Mouse (Mus musculus) natural killer cell, adult 2 months (primary cell): ENCODE data around the gene Nr1i2.
A peak's percentile ranks its signal among the peaks of the same experiment; 100 is the strongest.
"Not testable (repeated sequence)": the region's sequence is repeated elsewhere in the genome, so short reads cannot be mapped to it uniquely, and the experiment has no call there.

ENCODE experiments used
- DNase-seq, 2 experiments: peaks; one replicate each; pipeline ENCODE4 v3.0.0; 2022; ENCODE audit warnings: low spot score in 2 of 2

Gene Nr1i2

DNA sequence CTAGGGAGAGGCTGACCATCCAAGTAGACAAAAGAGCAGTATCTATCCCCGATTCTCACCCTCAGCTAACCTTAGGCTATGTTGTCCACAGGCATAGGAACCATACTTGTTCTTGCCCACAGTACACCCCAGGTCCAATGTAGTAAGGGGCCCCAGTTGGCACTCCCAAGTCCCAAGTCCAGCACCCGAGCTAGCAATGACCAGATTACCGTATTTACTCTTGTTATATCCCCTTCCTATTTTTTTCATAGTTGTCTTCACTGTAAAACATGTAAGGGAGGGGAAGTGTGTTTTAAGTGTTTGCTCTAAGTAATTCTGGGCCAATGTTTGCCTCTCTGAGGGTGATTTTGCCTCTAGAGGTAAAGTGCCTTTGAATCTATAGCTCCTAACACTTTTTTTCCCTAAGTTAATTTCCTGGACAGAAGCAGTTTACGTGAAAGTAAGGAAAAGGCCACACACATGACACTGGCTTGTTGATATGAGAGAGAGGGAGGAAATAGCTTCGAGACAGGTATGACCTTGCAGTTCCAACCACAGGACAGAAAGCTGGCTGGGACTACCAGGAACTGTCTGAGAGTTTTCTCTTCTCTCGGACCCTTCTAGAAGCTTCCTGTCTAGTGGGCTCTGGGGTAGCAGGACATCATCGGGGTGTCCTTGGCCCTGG lies at the start of gene Nr1i2:
Gene Nr1i2 (minus strand): TSS at position 140 of the 664 bp plus-strand sequence.
- no peak for DNase-seq

DNA sequence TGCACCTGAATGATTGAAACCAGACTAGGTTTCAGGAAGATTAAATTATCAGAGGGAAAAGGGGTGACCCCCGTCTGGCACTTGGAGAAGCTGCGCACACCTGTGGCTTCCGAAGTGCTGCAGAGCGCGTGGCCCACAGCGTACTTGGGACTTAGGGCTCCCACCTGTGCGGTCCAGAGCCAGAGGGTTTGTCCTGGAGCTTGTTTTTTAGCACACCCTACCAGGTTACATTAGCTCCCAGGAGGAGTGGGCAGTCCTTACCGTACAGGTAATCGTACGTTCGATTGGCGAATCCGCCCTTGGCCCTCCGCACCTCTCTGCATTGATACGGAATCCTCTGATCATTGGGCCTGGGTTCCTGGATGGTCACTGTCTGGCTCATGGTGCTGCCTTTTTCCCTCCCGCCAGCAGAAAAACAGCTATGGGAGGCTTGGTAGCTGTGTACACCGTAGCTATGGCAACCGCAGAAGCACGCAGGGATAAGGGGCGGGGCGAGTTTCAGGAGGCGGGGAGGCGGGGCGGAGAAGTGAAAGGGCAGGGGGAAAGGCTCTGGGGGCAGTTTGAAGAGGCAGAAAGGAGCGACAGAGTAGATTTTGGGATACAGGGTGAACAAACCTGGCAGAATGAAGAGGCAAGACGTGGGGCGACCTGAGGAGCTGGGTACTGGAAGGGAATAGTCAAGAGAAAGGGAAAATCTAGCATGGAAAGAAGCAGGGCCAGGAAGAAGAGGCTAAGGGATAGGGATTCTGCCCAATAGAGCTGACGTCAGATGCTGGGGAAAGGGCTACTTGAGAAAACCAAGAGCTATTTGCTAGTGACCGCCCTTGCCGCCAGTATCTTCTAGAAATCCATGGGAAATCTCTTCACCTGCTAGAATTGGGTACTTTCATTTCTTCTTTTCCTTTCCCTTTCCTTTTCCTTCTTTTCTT lies 47.0 kb upstream of the Nr1i2 start, which contains the start of gene Maats1:
Gene Maats1 (minus strand): TSS at position 748 of the 929 bp plus-strand sequence.
- peak; percentile 29 to 32 for DNase-seq

DNA sequence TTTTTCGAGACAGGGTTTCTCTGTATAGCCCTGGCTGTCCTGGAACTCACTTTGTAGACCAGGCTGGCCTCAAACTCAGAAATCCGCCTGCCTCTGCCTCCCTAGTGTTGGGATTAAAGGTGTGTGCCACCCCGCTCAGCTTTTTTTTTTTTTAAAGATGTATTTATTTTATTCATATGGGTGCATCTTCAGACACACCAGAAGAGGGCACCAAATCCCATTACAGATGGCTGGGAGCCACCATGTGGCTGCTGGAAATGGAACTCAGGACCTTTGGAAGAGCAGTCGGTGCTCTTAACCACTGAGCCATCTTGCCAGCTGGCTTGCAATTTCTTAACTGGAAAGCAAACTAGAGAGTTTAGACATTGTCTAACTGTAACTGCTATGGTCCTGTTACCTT lies 43.5 kb upstream of the Nr1i2 start:
- DNase-seq = not testable (repeated sequence)

DNA sequence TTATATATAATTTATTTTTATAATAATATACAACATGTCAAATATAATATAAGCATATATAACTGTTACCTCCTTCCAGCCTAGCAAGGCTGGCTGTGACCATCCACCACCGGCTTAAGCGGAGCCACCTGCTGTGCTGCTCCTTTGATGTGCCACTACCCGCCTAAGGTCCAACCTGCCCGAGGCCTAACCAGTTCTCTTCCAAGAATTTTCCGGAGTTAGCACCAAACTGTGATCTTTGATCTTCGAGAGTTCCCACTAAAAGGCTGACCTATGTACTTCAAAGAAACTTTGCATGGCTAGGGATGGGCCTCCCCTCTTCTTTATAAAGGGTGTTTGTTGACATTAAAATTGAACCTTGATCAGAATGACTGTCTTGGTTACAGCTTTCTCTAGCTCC lies 39.8 kb upstream of the Nr1i2 start:
- no peak for DNase-seq

DNA sequence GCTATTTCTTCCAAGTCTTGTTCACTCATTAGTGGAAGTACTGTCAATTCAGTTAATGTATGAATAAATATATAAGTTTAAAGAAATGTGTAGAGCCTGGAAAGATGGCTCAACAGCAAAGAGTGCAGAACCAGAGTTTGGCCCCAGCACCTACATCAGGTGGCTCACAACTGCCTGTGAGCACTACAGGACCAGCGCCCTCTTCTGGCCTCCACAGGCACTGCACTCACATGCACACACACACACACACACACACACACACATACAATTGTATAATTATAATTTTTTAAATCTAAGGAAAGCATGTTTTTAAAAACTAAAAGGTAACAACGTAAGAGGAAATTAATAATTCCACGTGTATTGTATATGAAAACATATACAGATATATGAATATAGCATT lies 34.7 kb upstream of the Nr1i2 start:
- DNase-seq = no peak

DNA sequence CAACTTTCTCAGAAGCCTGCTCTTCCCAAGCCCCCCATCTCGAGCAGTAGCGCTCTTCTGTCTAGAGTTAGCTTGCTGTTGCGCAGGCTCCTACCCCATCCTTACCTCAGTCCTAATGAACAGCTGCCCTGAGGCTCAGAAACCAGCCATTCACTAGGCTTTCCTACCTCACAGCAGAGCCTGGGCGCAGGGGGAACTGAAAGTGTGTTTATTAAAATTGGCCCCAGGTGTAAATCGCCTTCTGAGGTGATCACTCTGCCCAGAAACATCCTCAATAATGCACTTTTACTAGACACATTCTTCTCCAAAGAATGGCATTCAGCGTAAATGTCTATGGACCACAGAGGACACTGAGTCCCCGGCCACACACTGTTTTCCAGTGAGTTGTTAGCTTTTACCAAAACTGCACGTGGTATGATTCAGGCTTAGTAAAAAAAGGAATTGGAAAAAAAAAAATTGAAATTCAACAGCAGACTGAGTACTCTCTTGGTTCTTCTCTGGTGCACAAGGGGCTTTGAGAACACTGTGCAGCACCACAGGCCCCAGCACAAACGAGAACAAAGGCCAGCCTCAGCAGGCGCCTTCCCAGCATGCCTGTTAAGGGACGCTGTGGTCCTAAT lies 32.3 kb upstream of the Nr1i2 start:
- no peak for DNase-seq

DNA sequence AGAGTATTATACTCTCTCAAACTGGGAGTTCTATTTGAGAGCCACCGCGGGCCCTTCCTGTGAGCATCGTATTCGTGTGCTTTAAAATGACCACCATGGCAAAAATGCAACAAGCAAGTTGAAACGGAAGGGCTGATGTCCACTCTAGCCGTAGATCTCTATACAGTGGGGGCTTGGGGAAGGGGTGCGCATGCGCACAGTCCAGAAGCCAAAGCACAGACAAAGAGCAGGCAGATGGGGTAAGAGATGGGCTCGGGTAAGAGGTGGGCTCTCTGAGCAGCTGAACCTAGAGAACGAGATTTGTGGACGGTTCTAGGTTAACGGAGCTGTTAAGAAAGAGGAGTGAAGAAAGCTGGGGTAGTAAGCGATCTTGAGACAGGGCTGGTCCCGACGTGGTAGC lies 29.7 kb upstream of the Nr1i2 start:
- no peak for DNase-seq

DNA sequence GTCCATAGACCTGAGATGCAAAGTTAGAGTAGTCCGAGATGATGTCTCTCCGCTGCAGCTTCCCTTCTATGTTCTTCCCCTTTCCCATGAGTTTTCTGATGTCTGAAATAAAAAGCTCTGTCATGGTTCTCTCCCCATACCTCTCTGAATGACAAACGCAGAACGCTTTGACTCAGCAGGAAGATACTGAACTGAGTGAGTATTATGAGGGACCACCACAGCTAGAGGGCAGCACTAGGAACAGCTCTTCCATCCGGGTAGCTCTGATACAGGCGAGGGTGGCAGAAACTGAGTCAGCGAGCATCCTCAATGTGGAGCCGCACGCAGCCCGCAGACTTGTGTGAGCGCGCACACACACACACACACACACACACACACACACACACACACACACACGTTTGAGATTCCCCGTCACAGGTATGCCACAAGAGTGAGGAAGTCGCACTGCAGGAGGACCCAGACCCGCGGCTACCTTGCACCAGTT lies 26.9 kb upstream of the Nr1i2 start:
- peak in 1 of 2 experiments; percentile 39 for DNase-seq

DNA sequence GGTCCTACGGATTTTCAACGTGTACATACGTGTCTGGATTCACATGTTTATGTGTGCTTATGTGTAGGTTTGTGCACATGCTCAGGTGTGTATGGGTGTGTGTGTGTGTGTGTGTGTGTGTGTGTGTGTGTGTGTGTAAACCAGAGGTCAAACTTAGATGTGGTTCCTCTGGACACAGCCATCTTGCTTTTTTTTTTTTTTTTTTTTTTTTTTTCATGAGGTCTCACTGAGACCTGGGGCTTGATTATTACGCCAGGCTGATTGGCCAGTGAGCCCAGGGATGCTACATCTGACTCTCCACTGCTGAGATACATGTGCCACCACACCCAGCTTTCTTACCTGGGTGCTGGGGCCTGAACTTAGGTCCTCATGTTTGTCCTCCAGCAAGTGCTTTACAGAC lies 24.5 kb upstream of the Nr1i2 start:
- DNase-seq = no peak

DNA sequence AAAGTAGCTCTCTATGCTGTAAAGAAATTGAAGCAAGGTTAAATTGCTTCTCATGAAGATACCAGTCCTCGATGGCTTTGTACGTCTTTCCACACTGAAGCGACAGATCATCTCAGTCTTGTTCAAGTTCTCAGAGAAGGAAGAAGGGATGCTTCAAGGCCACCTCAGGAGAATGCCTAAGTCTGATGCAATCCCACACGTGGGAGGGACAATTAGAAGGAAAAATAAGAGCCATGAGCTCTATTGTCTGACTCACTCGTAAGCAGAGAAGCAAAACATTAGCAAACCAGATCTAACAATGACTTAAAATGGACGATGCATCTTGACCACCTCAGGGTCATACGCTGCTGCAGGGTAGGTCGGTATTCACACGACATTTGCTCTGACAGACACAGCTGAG lies 23.9 kb upstream of the Nr1i2 start:
- DNase-seq = no peak

DNA sequence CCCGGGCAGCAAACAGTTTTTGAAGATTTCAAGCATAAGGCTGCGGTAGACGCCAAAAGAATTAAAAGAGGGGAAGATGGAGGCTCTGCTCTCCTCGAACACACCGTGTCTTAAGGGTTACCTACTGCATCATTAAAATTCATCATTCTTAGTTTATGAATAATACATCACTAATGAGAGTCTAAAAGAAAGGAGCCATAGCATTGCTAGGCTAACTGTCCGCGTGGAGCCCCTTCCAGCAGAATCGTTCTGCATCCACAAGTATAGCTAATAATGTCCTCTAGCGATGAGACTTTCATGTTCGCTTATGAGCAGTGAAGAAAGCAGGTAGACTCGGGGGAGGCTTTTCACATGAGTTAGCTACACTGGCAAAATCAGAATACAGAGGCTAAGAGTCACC lies 13.6 kb upstream of the Nr1i2 start:
- DNase-seq = no peak

DNA sequence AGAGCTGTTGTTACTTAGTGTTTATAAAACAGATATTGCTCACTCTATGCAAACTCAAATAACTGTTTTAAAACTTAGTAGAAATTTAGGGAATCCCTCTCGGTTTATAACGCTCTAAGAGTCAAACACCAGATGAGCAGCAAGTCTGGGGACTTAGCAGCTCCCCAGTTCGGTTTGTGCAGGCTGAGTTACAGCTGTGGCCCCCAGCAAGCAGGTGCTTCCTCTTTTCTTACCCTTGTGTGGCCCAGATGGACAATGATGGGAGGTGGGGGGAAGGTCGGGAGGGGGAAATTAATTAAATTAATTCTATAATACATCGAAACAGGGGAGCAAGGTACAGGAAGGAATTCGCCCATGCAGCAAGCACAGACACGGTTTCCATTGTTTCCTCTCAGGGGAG lies 13.0 kb upstream of the Nr1i2 start:
- no peak for DNase-seq

DNA sequence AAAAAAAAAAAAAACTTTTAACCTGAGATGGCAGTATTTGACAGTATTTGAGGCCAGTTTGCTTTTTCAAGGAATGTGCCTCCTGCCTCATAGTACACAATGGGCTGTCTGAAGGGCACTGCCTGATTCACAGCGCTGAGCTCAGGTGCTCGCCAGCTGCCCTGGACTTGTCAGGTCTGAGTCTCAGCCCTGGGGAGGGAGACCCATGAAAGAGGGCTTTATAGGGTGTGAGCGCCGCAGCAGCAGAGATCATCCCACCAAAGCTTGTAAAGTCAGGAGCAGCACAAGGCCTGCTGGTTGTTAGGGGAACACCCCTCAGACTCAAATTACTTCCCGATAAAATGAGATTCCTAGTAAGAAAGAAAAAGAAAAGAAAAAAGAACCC lies 12.6 kb upstream of the Nr1i2 start:
- DNase-seq = no peak

DNA sequence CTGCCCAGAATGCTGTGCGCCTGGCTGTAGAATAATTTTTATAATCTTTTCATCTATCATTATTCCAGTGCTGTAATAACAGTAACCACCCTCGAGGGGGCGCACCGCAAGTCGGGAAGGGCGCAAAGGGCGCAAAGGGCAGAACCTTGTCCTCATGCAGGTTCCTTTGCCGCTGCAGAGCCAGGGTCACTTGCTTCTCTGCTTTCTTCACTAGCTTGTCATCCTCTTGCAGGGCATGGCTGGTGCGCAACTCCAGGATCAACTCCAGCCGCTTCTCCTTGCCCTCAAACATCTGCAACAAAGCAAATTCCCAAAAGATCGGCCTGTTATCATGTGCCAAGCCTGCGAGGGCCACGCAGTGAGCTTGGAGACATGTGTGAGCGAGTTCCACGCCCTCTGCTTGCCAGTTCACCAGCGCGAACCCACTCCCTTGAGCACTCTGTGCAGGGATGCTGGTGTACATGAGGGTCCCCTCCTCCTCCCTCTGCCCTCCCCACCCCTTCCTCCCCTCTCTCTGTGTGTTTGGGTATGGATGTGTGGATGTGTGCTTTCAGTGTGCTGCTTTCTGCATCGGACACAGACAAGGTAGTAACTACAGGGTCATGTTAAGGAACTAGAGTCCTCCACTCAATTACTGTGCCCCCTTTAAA lies 12.1 kb upstream of the Nr1i2 start:
- peak in 1 of 2 experiments; percentile 7 for DNase-seq

DNA sequence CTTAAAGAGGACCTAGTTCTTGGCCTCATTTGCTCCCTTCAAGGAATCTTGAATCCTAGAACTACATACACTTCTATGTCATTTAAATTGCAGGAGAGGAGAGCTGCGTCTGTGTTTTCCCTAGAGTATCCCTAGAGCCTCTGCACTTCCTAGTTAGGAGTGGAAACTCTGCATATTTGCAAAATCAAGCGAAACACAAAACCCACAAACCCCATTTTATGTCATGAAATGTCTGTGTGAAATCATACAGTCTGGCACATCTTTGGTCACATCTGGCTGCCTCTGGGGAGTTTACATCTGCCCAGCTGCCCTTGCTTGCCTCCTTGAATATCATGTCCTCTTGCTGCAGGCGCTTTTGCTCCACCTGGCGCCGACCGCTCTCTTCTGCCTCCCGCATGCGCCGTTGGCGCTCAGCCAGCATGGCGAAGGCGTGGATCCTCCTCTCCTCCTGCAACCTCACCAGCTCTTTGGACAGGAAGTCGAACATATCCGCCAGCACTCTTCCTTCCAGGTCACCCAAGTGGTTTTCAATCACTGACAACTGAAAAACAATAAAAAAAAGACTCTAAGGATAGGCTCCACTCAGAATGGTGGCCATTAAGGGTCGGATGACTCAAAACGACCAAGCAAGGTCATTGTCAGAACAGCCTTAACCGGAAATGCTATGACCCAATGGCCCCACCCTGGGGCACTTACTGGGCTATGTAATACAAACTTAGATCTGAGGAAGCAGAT lies 10.0 kb upstream of the Nr1i2 start:
- DNase-seq = no peak

DNA sequence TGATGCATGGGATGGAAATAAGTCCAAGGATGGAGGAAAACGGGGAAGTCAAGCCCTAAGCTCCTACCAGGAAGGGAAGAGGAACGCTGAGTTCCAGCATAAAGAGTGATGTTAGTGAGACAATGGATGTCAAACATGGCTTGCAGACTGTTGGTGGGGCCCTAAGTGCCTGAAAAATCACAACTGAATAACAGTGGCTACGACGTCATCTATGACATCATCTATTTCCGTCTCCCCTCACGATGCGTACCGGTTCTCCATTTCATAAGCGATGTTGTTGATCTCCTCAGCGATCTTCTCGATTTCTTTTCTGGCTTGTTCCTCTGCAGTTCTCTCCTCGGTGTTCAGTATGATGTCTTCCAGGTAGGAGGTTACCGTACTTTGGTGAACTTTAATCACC lies 7.7 kb upstream of the Nr1i2 start:
- no peak for DNase-seq

DNA sequence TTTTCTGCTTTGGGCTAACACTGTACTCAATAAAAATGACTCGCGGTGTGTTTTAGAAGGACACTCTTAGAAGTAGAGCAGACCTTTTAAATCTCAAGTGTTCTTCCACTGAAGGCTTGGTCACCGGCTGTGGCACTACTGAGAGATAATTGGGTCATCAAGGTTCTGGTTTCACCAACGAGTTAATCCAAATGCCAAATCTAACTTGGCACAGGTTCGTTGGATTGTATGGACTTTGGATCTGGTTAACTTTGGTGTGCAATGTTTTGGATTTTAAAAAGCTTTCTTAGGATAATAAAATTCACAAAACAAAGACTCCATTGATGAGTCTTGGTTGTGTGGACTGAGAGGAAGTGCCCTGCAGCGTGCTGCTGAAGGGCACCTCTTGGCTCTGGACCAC lies 3.8 kb upstream of the Nr1i2 start:
- DNase-seq = no peak

DNA sequence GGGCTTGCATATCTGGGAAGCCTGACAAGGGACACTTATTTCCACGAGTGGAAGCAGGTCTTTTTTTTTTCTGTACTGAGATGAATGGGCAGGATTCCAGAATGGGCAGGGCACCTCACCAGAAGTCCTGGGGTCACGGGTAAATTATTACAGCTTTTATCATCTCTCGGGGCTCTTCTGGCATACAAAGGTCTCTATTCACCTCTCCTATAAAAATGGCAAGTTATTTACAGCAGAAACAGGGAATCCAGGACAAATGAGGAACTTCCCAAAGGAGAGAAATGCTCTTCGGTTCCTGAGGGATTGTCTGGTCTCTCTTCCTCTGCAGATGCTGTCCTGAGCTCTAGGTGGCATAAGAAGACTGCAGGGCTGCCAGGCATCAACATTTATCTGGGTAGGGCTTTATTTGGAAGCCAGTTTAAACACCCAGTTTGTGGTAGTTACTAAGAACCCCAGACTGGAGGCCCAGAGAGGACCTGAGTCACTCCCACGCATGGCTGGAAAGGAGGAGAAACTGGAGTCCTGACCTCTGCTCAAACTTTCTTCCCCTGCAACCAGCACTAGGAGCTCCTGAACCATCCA lies 816 bp upstream of the Nr1i2 start:
- no peak for DNase-seq

DNA sequence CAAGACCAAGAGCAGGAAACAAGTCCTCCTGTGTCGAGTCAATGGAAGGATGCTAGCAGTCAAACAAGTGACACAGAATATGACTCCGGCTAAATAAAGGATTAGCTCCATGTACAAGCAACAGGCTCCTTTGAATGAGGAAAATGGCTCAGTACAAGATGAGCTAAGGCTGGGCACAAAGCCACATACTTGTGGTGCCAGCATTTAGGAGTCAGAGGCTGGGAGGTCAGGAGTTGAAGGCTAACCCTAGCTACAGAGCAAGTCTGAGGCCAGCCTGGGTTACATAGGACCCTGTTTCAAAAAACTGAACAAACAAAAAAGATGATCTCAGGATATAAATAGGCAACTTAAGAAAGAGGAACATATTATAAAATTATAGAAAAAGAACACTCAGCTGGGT lies 4.5 kb downstream of the Nr1i2 start:
- DNase-seq = no peak

DNA sequence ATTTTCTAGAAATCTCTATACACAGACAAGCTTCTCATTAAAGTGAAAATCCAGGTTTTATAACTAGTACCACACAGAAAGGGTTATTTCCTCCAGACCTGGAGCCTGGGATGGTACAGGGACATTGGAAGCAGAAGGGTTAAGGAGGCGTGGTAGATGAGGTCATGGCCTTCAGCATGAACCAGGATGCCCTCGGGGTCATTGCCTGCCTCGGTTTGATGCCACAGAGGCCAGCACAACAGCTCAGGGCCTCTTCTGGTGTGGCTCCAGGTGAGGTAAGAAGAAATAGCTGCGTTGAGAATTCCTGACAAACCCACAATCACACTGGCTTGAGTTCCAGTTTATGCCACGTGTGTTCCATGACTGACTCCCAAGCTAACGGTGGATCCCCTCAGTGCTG lies 5.8 kb downstream of the Nr1i2 start:
- DNase-seq = no peak

DNA sequence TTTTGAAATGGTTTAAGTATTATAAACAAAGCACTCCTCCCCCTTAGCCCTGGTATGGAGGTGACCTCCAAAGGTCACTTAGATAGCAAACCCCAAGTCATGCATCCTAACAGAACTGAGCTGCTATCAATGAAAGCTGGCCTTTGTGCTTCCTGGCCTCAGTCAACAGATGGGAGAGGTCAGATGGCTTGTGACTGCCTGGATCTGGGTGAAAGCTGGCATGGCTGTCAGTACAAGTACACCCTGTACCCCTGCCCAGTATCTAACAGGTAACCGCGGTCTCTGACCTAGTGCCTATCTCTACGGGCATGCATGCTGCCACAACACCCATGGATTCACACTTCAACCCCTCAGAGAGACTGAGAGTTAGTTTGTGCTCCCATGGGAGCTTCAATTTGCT lies 6.9 kb downstream of the Nr1i2 start:
- DNase-seq = no peak
